Mouse (Mus musculus) embryo, embryonic 11.5 days (tissue): Measurements from ENCODE around the gene Kcnj14.

ENCODE experiments used
- DNase-seq: peaks from one replicate; pipeline ENCODE4 v3.0.0-alpha.2; 2012; ENCODE audit warnings: low read depth, low spot score

Gene Kcnj14

GRCm38 (mm10) chr7:45824598-45824997 is at the start of gene Kcnj14:
Gene Kcnj14 (minus strand): TSS chr7:45824782.
- no peak for DNase-seq

GRCm38 (mm10) chr7:45873061-45873947 is 48.7 kb upstream of the Kcnj14 start:
- DNase-seq: no peak

- peak; percentile 91 for DNase-seq
Observed at GRCm38 (mm10) chr7:45872624-45873023, 48.0 kb upstream of the Kcnj14 start, which contains the start of gene Kdelr1. Gene Kdelr1 (plus strand): TSS chr7:45872772.

- no peak for DNase-seq
Observed at GRCm38 (mm10) chr7:45870282-45871058, 45.9 kb upstream of the Kcnj14 start.

GRCm38 (mm10) chr7:45869787-45870186 is 45.2 kb upstream of the Kcnj14 start:
- DNase-seq: no peak

- DNase-seq: no peak
Observed at GRCm38 (mm10) chr7:45869107-45869670, 44.6 kb upstream of the Kcnj14 start.

GRCm38 (mm10) chr7:45867871-45868270 is 43.3 kb upstream of the Kcnj14 start:
- DNase-seq: no peak

GRCm38 (mm10) chr7:45865925-45866910 is 41.6 kb upstream of the Kcnj14 start:
- DNase-seq: peak; percentile 85

GRCm38 (mm10) chr7:45864435-45864834 is 39.9 kb upstream of the Kcnj14 start:
- DNase-seq: no peak

GRCm38 (mm10) chr7:45862804-45863203 is 38.2 kb upstream of the Kcnj14 start:
- DNase-seq: no peak

- DNase-seq: no peak
Observed at GRCm38 (mm10) chr7:45859008-45859407, 34.4 kb upstream of the Kcnj14 start.

- no peak for DNase-seq
Observed at GRCm38 (mm10) chr7:45856950-45857901, 32.6 kb upstream of the Kcnj14 start.

GRCm38 (mm10) chr7:45853089-45853488 is 28.5 kb upstream of the Kcnj14 start:
- no peak for DNase-seq

GRCm38 (mm10) chr7:45850661-45851060 is 26.1 kb upstream of the Kcnj14 start:
- no peak for DNase-seq

GRCm38 (mm10) chr7:45848447-45849027 is 24.0 kb upstream of the Kcnj14 start:
- no peak for DNase-seq

GRCm38 (mm10) chr7:45842950-45843744 is 18.6 kb upstream of the Kcnj14 start:
- DNase-seq: no peak

GRCm38 (mm10) chr7:45833924-45834323 is 9.3 kb upstream of the Kcnj14 start:
- no peak for DNase-seq

GRCm38 (mm10) chr7:45833148-45833790 is 8.7 kb upstream of the Kcnj14 start:
- no peak for DNase-seq
